Mouse (Mus musculus) bone marrow macrophage, adult 2 months (primary cell): ENCODE data around the gene Gpr61.

Experiments used
- CTCF ChIP-seq: IDR thresholded peaks from 2 replicates; pipeline ENCODE4 v1.5.1; 2012; ENCODE audit warnings: low read depth, mild to moderate bottlenecking, low read length, moderate library complexity
- POLR2A ChIP-seq: IDR thresholded peaks from 2 replicates; pipeline ENCODE4 v1.6.1; 2012; ENCODE audit warnings: mild to moderate bottlenecking, low read depth, low read length, borderline replicate concordance

GRCm38 (mm10) chr3:108113591-108114289 is 40.9 kb downstream of the Gpr61 start:
- TF ChIP-seq CTCF (no peak), POLR2A (no peak)
